Mouse (Mus musculus) forebrain, postnatal 0 days (tissue): ENCODE data around the gene Nkx2-3. TPM values are rescaled to one million over a fixed set of nuclear protein-coding genes. Genes with fewer than 3 reads are reported as not detected.

Source experiments
- ATAC-seq: fragments of 200-750 bp; cut with Nextera tagmentation; 2 replicates; pipeline ENCODE4 v1.8.0; 2017; ENCODE audit warnings: mild to moderate bottlenecking, moderate library complexity
- DNase-seq: peaks from one replicate; pipeline ENCODE4 v3.0.0-alpha.2; 2015
- H3K27ac ChIP-seq: fragments of 300-500 bp; sonication (generic); 2 replicates; pipeline ENCODE4 v1.5.1; 2014; ENCODE audit warnings: low read depth, mild to moderate bottlenecking, antibody characterized with exemption, low read length, moderate library complexity, mixed read lengths
- H3K27me3 ChIP-seq: fragments of 300-500 bp; sonication (generic); 2 replicates; pipeline ENCODE4 v1.6.1; 2014; ENCODE audit warnings: mild to moderate bottlenecking, low read length, mixed read lengths; ENCODE audit not compliant: insufficient read depth
- H3K36me3 ChIP-seq: fragments of 300-500 bp; sonication (generic); 2 replicates; pipeline ENCODE4 v1.6.1; 2014; ENCODE audit warnings: mild to moderate bottlenecking, moderate library complexity; ENCODE audit not compliant: insufficient read depth
- H3K4me1 ChIP-seq: fragments of 300-500 bp; sonication (generic); 2 replicates; pipeline ENCODE4 v1.6.1; 2014; ENCODE audit warnings: antibody characterized with exemption; ENCODE audit not compliant: insufficient read depth
- H3K4me2 ChIP-seq: fragments of 300-500 bp; sonication (generic); 2 replicates; pipeline ENCODE4 v1.6.1; 2014; ENCODE audit warnings: low read depth, mild to moderate bottlenecking, moderate library complexity
- H3K4me3 ChIP-seq: fragments of 300-500 bp; sonication (generic); 2 replicates; pipeline ENCODE4 v1.5.1; 2014; ENCODE audit warnings: low read depth, low read length, mixed read lengths
- H3K9ac ChIP-seq: fragments of 300-500 bp; sonication (generic); 2 replicates; pipeline ENCODE4 v1.6.1; 2014; ENCODE audit warnings: mild to moderate bottlenecking
- H3K9me3 ChIP-seq: fragments of 300-500 bp; sonication (generic); 2 replicates; pipeline ENCODE4 v1.6.1; 2016; ENCODE audit warnings: low read length
- CTCF ChIP-seq: sonication (generic); IDR thresholded peaks from 2 replicates; pipeline ENCODE4 v1.5.1; 2016; ENCODE audit warnings: antibody characterized with exemption, control low read depth, low read depth
- WGBS: fragments of 180-500 bp; shearing (Covaris S2); extraction: QIAGEN DNeasy Blood & Tissue Kit; methylation state at CpG from one replicate; pipeline ENCODE4 v1.1.7; 2014; 5-methylcytosine and 5-hydroxymethylcytosine counted together
- polyA plus RNA-seq: library from polyadenylated mRNA; unstranded; fragments of >200 nt; fragmentation: Nextera tagmentation; extraction: Ambion mirVana; gene quantifications from 2 replicates; pipeline ENCODE4 v1.2.1, GENCODE M21; 2015
- total RNA-seq: library from RNA; depleted of rRNA; stranded (reverse); fragments of >200 nt; gene quantifications from 2 replicates; pipeline ENCODE4 v1.2.3, GENCODE M21; 2014

Nkx2-3 gene
- total and polyA plus RNA-seq, 2 experiments from 2014 or later: 0.67 to 1.6 TPM

GRCm38 (mm10) chr19:43645508-43645907 is 33.4 kb downstream of the Nkx2-3 start:
- Histone ChIP-seq H3K4me1 (no peaks in the 10 kb centered on the region), H3K9me3 (no peaks in the 10 kb centered on the region), H3K36me3 (no peaks in the 10 kb centered on the region), H3K4me3 (no peak overlapping the region), H3K9ac (no peak overlapping the region), H3K27ac (no peak overlapping the region), H3K4me2 (no peak overlapping the region), H3K27me3 (no peaks in the 10 kb centered on the region)
- TF ChIP-seq CTCF: no peak
- WGBS: 93% methylated on average over 9 of the region's 9 CpGs
- no peak for DNase-seq
- ATAC-seq: no peak

DNA sequence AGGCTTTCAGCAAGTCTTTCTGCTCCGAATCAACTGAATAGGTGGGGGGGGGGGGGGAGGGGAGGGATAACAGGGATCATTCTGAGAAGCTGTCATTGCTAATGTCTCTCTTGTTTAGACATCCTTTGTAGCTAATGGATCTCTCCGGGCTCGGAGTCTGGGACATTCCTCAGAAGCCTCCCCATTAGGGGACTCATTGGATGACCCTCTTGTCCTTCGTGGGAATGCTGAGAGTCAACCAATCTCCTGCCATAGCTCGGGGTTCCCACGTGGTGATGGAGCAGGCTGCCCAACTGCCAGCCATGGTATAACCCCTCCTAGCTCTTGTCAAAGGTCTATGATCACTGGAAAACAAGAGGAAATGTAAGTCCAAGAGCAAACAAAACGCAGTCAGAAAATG is 34.7 kb downstream of the Nkx2-3 start:
- 63% methylated on average over 7 of the region's 7 CpGs for WGBS
- ATAC-seq: no peak
- no peak for DNase-seq
- Histone ChIP-seq H3K4me3 (no peak overlapping the region), H3K27ac (no peak overlapping the region), H3K9ac (no peak overlapping the region), H3K36me3 (no peaks in the 10 kb centered on the region), H3K27me3 (no peaks in the 10 kb centered on the region), H3K4me2 (no peak overlapping the region), H3K9me3 (no peaks in the 10 kb centered on the region), H3K4me1 (no peaks in the 10 kb centered on the region)
- no peak for TF ChIP-seq CTCF

GRCm38 (mm10) chr19:43647261-43647660 is 35.1 kb downstream of the Nkx2-3 start:
- H3K27me3 ChIP-seq: no peaks in the 10 kb centered on the region
- no peak overlapping the region for H3K9ac ChIP-seq
- WGBS: 93% methylated on average over 9 of the region's 9 CpGs
- H3K36me3 ChIP-seq: no peaks in the 10 kb centered on the region
- H3K9me3 ChIP-seq: no peaks in the 10 kb centered on the region
- no peak for TF ChIP-seq CTCF
- ATAC-seq: no peak
- H3K4me3 ChIP-seq: no peak overlapping the region
- H3K4me1 ChIP-seq: no peaks in the 10 kb centered on the region
- no peak overlapping the region for H3K27ac ChIP-seq
- DNase-seq: no peak
- H3K4me2 ChIP-seq: no peak overlapping the region

- 90% methylated on average over 4 of the region's 4 CpGs for WGBS
- Histone ChIP-seq H3K36me3 (no peaks in the 10 kb centered on the region), H3K9me3 (no peaks in the 10 kb centered on the region)
These were observed 36.2 kb downstream of the Nkx2-3 start for GRCm38 (mm10) chr19:43648343-43648742.

GRCm38 (mm10) chr19:43651241-43651785 is 39.2 kb downstream of the Nkx2-3 start:
- no peak overlapping the region for H3K27ac ChIP-seq
- DNase-seq (no peak), ATAC-seq (no peak)
- 56% methylated on average over 8 of the region's 8 CpGs for WGBS
- no peaks in the 10 kb centered on the region for H3K9me3 ChIP-seq
- H3K4me2 ChIP-seq: no peak overlapping the region
- H3K4me3 ChIP-seq: no peak overlapping the region
- no peak overlapping the region for H3K9ac ChIP-seq
- no peaks in the 10 kb centered on the region for H3K36me3 ChIP-seq
- TF ChIP-seq CTCF: no peak
- H3K27me3 ChIP-seq: no peaks in the 10 kb centered on the region
- H3K4me1 ChIP-seq: no peaks in the 10 kb centered on the region

More at GRCm38 (mm10) chr19:43648343-43648742, 36.2 kb downstream of the Nkx2-3 start:
- H3K27ac ChIP-seq: no peak overlapping the region
- H3K4me3 ChIP-seq: no peak overlapping the region
- H3K9ac ChIP-seq: no peak overlapping the region
- no peaks in the 10 kb centered on the region for H3K27me3 ChIP-seq
- H3K4me2 ChIP-seq: no peak overlapping the region
- TF ChIP-seq CTCF: no peak
- ATAC-seq: no peak
- DNase-seq: no peak
- no peaks in the 10 kb centered on the region for H3K4me1 ChIP-seq

DNA sequence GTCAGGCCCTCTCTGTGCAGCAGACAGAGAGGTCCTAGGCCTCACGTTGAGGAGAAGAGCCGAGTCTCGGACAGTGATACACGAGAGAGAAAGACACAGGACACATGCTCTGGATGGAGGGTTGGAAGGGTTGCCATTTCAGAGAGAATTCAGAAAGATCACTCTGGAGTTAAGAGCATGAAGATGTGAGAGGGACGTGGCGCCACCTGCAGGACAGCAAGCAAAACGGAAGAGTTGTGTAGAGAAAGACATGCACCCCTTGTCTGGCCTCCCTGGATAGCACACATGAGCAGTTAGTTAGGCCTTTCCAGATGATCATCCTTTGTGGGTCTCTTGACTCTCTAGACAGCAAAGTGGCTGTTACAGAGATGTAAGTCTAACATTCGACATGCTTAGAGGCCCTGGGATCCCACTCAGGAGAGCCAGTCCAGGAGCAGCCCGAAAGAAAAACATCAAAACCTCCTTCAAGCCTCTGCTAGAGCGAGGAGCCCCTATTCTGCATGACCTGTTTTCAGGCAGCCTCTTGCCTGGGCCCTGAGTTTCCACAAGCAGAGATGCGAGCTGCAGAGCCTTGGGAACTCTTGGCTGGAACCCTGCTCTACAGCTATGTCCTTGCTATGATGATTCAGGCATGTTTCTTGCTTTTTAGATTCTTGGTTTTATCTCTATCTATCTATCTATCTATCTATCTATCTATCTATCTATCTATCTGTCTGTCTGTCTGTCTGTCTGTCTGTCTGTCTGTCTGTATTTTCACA is 43.8 kb downstream of the Nkx2-3 start:
- Histone ChIP-seq H3K9ac (no peak overlapping the region), H3K4me3 (no peak overlapping the region), H3K36me3 (no peaks in the 10 kb centered on the region), H3K4me1 (no peaks in the 10 kb centered on the region), H3K27ac (no peak overlapping the region), H3K4me2 (no peak overlapping the region), H3K27me3 (no peaks in the 10 kb centered on the region), H3K9me3 (no peaks in the 10 kb centered on the region)
- TF ChIP-seq CTCF: peak; percentile 90
- ATAC-seq (peak; percentile 66), DNase-seq (peak; percentile 82)
- 38% methylated on average over 11 of the region's 11 CpGs for WGBS

- H3K27me3 ChIP-seq: no peaks in the 10 kb centered on the region
- no peak overlapping the region for H3K4me2 ChIP-seq
- no peaks in the 10 kb centered on the region for H3K4me1 ChIP-seq
- peaks cover 14% of the 10 kb centered on the region for H3K36me3 ChIP-seq
- H3K27ac ChIP-seq: no peak overlapping the region
- no peaks in the 10 kb centered on the region for H3K9me3 ChIP-seq
- no peak overlapping the region for H3K9ac ChIP-seq
- WGBS: 85% methylated on average over 6 of the region's 6 CpGs
- H3K4me3 ChIP-seq: no peak overlapping the region
- ATAC-seq: no peak
- no peak for TF ChIP-seq CTCF
- DNase-seq: no peak
These were observed 47.5 kb downstream of the Nkx2-3 start for GRCm38 (mm10) chr19:43659632-43660031.
